Mouse (Mus musculus): Measurements from ENCODE around the gene C2cd2. TPM values are rescaled to one million over a fixed set of nuclear protein-coding genes. Genes with fewer than 3 reads are reported as not detected.

C2cd2 gene
- 10.9 TPM for polyA plus RNA-seq (2014; fragmentation: Illumina TruSeq; extraction: RNeasy Lipid Tissue Mini Kit (QIAGEN cat#74804); ENCODE audit: low read depth, low replicate concordance)

DNA sequence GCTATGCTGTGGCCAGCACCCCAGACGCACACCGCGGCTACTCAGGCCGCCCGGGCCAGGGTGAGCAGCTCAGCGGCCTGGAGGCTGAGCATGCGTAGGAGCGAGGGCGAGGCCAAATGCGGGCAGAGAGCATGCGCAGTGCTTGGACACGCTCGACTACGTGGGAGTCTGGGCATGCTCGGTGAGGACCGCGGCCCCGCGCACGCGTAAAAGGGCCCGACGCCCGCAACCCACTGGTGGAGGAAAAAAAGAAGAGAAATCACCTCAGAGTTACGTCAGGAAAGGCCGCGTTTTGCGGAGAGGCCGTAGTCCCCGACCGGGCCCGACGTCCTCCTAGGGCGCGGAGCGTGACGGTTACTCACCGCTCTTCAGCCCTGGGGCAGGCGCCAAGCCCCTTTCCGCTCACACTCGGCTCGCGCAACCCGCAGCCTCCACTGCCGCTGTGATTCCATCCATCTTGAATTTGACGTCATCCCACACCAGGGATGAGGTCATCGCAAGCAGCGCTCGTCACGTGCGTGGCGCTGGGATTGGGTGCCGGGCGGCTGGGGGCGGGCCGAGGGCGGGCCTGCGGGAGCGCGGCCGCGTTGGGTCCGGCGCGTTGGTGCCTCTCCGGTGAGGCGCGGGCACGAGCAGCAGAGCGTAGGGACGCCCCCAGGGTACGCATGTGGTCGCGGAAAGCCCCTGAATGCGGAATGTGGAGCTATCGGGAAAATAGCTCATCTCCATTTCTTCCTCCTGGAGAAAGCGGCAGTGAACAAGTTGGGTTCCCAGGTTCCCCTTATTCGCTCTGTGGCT, at the start of gene C2cd2, which contains the start of gene Zbtb21:
Gene C2cd2 (minus strand): TSS at position 448 of the 798 bp plus-strand sequence.
Gene Zbtb21 (minus strand): TSS at position 472 of the 798 bp plus-strand sequence.

GRCm38 (mm10) chr16:97996616-97997382, 34.4 kb upstream of the C2cd2 start, which contains the start of gene B230307C23Rik:
B230307C23Rik (plus strand) TSS chr16:97997315.

DNA sequence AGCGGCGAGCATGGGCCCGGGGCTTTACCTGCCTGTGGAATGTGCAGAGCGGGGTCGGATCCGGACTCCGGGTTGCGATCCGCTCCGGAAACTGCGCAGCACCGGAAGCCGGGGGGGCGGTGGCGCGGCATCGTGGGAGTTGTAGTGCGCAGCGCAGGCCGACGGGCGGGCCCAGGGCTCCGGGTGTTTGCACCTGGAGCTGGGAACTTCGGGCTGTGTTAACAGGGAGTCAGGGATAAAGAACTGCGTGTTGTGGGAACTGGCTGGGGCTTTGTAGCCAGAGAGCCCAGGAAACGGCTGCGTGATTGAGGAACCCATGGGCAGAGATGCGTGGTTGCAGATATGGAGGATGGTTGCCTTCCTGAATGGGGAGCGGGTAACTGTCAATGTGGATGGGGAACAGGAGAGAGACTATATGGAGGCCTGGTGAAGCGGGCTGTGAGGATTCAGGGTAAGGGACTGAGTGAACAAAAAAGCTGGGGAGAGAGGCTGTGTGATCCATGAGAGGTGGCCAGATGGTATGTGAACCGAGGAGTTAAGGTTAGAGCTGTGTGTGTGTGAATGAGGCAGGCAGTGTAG, 110.6 kb downstream of the C2cd2 start, which contains the start of gene Prdm15:
Gene Prdm15 (minus strand): TSS at position 110 of the 579 bp plus-strand sequence.

Other genes starting within 250 kb of the C2cd2 start
- 15.7 TPM for gene Ripk4, start 198.8 kb downstream of the C2cd2 start, polyA plus RNA-seq (2014; fragmentation: Illumina TruSeq; extraction: RNeasy Lipid Tissue Mini Kit (QIAGEN cat#74804); ENCODE audit: low read depth, low replicate concordance)
- 10.5 TPM for gene Prdm15, start 110.7 kb downstream of the C2cd2 start, polyA plus RNA-seq (2014; fragmentation: Illumina TruSeq; extraction: RNeasy Lipid Tissue Mini Kit (QIAGEN cat#74804); ENCODE audit: low read depth, low replicate concordance)
- 8.5 TPM for gene Zbtb21, start within 50 bp of the C2cd2 start, polyA plus RNA-seq (2014; fragmentation: Illumina TruSeq; extraction: RNeasy Lipid Tissue Mini Kit (QIAGEN cat#74804); ENCODE audit: low read depth, low replicate concordance)
- gene B230307C23Rik, start 34.7 kb upstream of the C2cd2 start, polyA plus RNA-seq (2014; fragmentation: Illumina TruSeq; extraction: RNeasy Lipid Tissue Mini Kit (QIAGEN cat#74804); ENCODE audit: low read depth, low replicate concordance) = 54.0 TPM
- gene A630089N07Rik, start 119.9 kb upstream of the C2cd2 start, polyA plus RNA-seq (2014; fragmentation: Illumina TruSeq; extraction: RNeasy Lipid Tissue Mini Kit (QIAGEN cat#74804); ENCODE audit: low read depth, low replicate concordance) = 17.3 TPM